Mouse (Mus musculus): Measurements from ENCODE around the gene Btbd2. TPM values are rescaled to one million over a fixed set of nuclear protein-coding genes. Genes with fewer than 3 reads are reported as not detected.
"Not testable (repeated sequence)": the region's sequence is repeated elsewhere in the genome, so short reads cannot be mapped to it uniquely, and the experiment has no call there.

Gene Btbd2
- total RNA-seq, 2 experiments from 2014 or later = 14.8 to 32.0 TPM

DNA sequence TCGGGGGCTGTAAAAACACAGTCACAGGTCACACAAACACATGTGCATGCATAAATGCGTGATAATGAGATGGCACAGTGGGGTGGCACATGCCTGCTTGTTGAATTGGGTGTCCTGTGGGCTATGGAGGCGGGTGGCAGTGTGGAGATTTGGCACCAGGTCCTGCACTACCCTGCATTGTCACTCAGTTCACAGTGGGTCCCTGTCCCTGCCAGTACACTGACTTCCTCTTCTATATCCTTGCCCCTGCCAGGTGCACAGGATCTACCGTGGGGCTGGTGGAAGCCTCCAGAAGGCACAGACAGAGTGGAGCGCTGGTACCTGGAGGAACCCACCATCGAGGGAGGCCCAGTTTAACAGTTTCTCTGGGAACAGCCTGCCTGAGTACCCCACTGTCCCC is 42.5 kb downstream of the Btbd2 start:
- ATAC-seq (replicated peaks; ENCODE audit: low FRiP score, low TSS enrichment, poor library complexity, severe bottlenecking) = no peak

- ATAC-seq (replicated peaks; ENCODE audit: low FRiP score, low TSS enrichment, poor library complexity, severe bottlenecking) = no peak
These were observed 43.0 kb downstream of the Btbd2 start for GRCm38 (mm10) chr10:80613821-80614220.

DNA sequence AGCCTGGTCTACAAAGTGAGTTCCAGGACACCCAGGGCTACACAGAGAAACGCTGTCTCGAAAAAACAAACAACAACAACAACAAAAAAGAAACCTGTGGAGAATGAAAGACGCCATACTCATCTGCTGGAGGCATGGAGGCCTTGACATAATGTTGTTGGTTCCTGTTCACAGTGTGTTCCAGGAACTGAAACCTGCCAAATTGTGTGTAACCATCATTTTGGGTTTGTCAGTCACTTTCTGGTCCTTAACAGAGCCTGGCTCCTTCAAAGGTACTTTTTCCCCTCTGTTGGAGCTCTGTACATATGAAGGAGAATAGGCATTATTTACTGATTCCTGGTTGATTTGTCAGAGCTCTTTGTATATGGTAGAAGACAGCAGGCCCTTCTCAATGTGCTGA is 45.0 kb downstream of the Btbd2 start:
- ATAC-seq (replicated peaks; ENCODE audit: low FRiP score, low TSS enrichment, poor library complexity, severe bottlenecking) = no peak

GRCm38 (mm10) chr10:80611024-80611423 is 45.8 kb downstream of the Btbd2 start:
- ATAC-seq (replicated peaks; ENCODE audit: low FRiP score, low TSS enrichment, poor library complexity, severe bottlenecking) = no peak

- ATAC-seq (replicated peaks; ENCODE audit: low FRiP score, low TSS enrichment, poor library complexity, severe bottlenecking) = no peak
These were observed 46.6 kb downstream of the Btbd2 start for GRCm38 (mm10) chr10:80610116-80610785.

GRCm38 (mm10) chr10:80609269-80609924 is 47.5 kb downstream of the Btbd2 start:
- no peak for ATAC-seq (replicated peaks; ENCODE audit: low FRiP score, low TSS enrichment, poor library complexity, severe bottlenecking)

DNA sequence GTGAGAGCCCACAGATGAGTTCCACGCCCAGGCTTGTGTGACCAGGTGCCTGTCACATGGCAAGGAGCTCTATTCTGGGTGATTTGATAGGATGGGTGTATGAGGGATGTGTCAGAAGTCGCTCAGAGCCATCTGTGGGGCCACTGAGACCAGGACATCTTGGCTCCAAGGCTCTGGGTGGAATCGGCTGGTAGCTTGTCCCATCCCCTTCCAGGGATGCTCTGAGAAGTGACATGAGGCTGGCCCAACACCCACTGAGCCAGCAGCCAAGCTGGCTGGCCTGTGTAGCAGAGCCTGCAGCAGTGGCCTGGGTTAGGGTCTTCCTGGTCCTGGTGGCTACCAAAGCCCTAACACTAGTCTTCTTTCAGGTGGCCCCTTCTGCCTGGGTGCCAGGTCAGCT is 48.4 kb downstream of the Btbd2 start:
- no peak for ATAC-seq (replicated peaks; ENCODE audit: low FRiP score, low TSS enrichment, poor library complexity, severe bottlenecking)

DNA sequence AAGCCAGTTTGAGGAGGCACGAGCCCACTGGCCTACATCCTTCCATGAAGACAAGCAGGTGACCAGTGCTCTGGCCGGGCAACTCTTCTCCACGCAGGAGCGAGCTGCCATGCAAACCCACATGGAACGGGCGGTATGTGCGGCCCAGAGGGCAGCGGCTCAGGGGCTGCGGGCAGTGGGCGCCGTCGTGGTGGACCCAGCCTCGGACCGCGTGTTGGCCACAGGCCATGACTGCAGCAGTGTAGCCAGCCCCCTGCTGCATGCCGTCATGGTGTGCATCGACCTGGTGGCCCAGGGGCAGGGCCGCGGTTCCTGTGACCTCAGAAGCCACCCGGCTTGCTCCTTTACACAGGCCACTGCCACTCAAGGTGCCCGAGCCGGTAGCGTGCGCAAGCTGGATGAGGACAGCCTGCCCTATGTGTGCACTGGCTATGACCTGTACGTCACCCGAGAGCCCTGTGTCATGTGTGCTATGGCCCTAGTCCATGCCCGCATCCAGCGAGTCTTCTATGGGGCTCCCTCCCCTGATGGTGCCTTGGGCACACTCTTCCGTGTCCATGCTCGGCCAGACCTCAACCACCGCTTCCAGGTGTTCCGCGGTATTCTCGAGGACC is 50.0 kb downstream of the Btbd2 start:
- no peak for ATAC-seq (replicated peaks; ENCODE audit: low FRiP score, low TSS enrichment, poor library complexity, severe bottlenecking)

DNA sequence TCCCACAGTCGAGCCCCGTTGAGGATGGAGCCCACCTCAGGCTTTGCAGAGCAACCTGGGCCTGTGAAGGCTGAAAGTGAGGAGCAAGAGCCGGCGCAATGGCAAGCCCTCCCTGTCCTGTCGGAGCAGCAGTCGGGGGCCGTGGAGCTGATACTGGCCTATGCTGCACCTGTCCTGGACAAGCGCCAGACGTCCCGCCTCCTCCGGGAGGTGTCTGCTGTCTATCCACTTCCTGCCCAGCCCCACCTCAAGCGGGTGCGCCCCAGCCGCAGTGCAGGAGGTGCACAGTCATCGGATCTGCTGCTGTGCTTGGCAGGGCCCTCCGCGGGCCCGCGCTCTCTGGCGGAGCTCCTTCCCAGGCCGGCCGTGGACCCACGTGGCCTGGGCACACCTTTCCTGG is 50.6 kb downstream of the Btbd2 start:
- ATAC-seq (replicated peaks; ENCODE audit: low FRiP score, low TSS enrichment, poor library complexity, severe bottlenecking) = no peak

GRCm38 (mm10) chr10:80605721-80606120 is 51.1 kb downstream of the Btbd2 start, which contains the start of gene Gm49322:
TSS of gene Gm49322 (plus strand) at chr10:80606021.
- not testable (repeated sequence) for ATAC-seq (replicated peaks; ENCODE audit: low FRiP score, low TSS enrichment, poor library complexity, severe bottlenecking)

DNA sequence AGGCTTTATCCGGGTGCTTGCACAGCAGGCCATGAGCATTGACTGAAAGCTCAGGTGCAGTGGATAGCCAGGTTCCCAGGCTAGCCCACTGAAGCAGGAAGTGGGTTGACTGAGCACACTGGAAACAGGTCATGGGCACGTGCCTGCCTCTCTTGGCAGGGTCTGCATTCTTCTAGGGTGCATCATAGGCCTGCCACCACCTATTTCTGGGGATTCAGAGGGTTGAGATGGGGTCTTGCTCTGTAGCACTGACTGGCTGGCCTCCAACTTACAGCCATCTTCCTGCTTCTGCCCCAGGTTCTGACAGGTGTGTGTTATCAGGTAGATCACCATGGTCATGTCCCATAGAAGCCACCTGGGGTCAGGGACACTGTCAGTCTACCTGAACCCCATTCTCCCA is 51.9 kb downstream of the Btbd2 start:
- no peak for ATAC-seq (replicated peaks; ENCODE audit: low FRiP score, low TSS enrichment, poor library complexity, severe bottlenecking)

DNA sequence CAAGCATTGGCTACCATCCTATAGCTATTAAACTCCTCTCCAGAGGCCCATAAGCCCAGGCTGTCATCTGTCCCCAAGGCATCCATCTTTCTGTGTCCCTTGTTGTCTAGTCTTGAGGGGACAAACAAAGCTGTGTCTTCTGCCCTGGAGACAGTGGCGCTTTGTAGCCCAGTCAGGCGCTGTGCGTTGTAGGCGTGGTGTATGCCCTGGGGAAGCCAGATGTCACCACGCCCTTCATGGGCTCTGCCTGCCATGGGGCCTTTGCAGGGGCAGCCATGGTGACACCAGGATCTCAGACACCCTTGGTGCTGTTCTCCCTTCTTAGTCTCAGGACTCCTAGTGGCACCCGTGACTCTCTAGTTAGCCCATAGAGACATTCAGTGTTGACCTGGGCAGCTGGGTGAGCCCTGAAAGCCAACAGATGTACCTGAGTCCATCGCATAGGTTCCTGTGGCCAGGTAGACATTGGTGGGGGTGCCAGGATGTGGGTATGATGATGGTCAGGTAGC is 52.8 kb downstream of the Btbd2 start:
- ATAC-seq (replicated peaks; ENCODE audit: low FRiP score, low TSS enrichment, poor library complexity, severe bottlenecking) = peak; percentile 61

- no peak for ATAC-seq (replicated peaks; ENCODE audit: low FRiP score, low TSS enrichment, poor library complexity, severe bottlenecking)
These were observed 53.5 kb downstream of the Btbd2 start for GRCm38 (mm10) chr10:80603364-80603763.

DNA sequence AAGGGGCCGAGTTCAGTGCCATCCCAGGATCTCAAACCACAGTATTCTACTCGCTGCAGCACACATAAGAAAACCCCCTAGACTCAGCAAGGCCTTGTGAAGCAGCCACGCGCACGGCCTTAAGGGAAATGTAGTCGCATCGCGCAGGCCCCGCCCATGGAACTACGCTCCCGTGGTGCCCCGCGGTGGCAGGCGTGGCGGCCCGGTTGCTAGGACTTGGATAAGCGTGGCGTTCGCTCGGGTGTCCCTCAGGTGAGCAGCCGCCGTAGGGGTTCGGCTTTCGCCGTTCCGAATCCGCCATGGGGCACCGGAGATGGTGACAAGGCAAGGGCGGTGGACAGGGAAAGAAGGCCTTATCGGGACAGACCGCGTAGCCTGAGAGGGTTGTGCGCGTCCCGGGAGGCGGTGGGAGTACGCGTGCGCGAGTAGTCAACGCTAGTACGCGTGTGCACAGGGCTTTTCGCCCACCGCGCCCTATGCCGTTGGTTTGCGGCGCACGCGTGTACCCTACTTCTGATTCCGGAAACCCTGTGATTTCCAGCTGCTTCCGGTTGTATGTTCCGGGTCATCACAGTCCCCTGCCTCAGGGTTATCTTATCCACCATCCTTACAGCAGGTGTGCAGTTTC is 54.1 kb downstream of the Btbd2 start, which contains the start of the genes Scamp4 and Adat3:
Scamp4 (plus strand) TSS at position 175 of the 628 bp plus-strand sequence.
Adat3 (plus strand) TSS at position 183 of the 628 bp plus-strand sequence.
- peak; percentile 89 for ATAC-seq (replicated peaks; ENCODE audit: low FRiP score, low TSS enrichment, poor library complexity, severe bottlenecking)

GRCm38 (mm10) chr10:80596318-80596717 is 60.6 kb downstream of the Btbd2 start:
- no peak for ATAC-seq (replicated peaks; ENCODE audit: low FRiP score, low TSS enrichment, poor library complexity, severe bottlenecking)

Other genes starting within 250 kb of the Btbd2 start
- gene Tcf3, start 223.4 kb downstream of the Btbd2 start, total RNA-seq (2014; fragmentation: Nextera tagmentation) = 154 and 175 TPM in 2 replicates
- gene Tcf3, start 223.4 kb downstream of the Btbd2 start, total RNA-seq (2017) = 57.9 and 99.8 TPM in 2 replicates
- not detected in 2 replicates for gene Onecut3, start 162.2 kb downstream of the Btbd2 start, total RNA-seq (2014; fragmentation: Nextera tagmentation)
- not detected in 2 replicates for gene Onecut3, start 162.2 kb downstream of the Btbd2 start, total RNA-seq (2017)
- not detected in 2 replicates for gene Atp8b3, start 117.9 kb downstream of the Btbd2 start, total RNA-seq (2014; fragmentation: Nextera tagmentation)
- gene Atp8b3, start 117.9 kb downstream of the Btbd2 start, total RNA-seq (2017) = not detected in 2 replicates
- gene Rexo1, start 95.5 kb downstream of the Btbd2 start, total RNA-seq (2014; fragmentation: Nextera tagmentation) = 52.1 and 57.1 TPM in 2 replicates
- gene Rexo1, start 95.5 kb downstream of the Btbd2 start, total RNA-seq (2017) = 9.8 and 15.3 TPM in 2 replicates
- 21.0 and 24.9 TPM in 2 replicates for gene Klf16, start 79.8 kb downstream of the Btbd2 start, total RNA-seq (2014; fragmentation: Nextera tagmentation)
- gene Klf16, start 79.8 kb downstream of the Btbd2 start, total RNA-seq (2017) = 7.2 and 14.6 TPM in 2 replicates
- gene Abhd17a, start 66.7 kb downstream of the Btbd2 start, total RNA-seq (2014; fragmentation: Nextera tagmentation) = 55.0 and 63.1 TPM in 2 replicates
- 13.7 and 19.4 TPM in 2 replicates for gene Abhd17a, start 66.7 kb downstream of the Btbd2 start, total RNA-seq (2017)
- 56.1 and 71.8 TPM in 2 replicates for gene Scamp4, start 54.2 kb downstream of the Btbd2 start, total RNA-seq (2014; fragmentation: Nextera tagmentation)
- 12.7 and 23.3 TPM in 2 replicates for gene Scamp4, start 54.2 kb downstream of the Btbd2 start, total RNA-seq (2017)
- 2.7 and 9.1 TPM in 2 replicates for gene Adat3, start 54.2 kb downstream of the Btbd2 start, total RNA-seq (2014; fragmentation: Nextera tagmentation)
- gene Adat3, start 54.2 kb downstream of the Btbd2 start, total RNA-seq (2017) = 11.0 TPM in 1 of 2 replicates, not detected in the other
- gene Gm49322, start 51.0 kb downstream of the Btbd2 start, total RNA-seq (2014; fragmentation: Nextera tagmentation) = 0.68 and 1.6 TPM in 2 replicates
- 0.08 and 0.42 TPM in 2 replicates for gene Gm49322, start 51.0 kb downstream of the Btbd2 start, total RNA-seq (2017)
- gene Csnk1g2, start 34.2 kb downstream of the Btbd2 start, total RNA-seq (2014; fragmentation: Nextera tagmentation) = 70.2 and 93.3 TPM in 2 replicates
- gene Csnk1g2, start 34.2 kb downstream of the Btbd2 start, total RNA-seq (2017) = 117 and 120 TPM in 2 replicates
- 149 and 158 TPM in 2 replicates for gene Mknk2, start 21.0 kb upstream of the Btbd2 start, total RNA-seq (2014; fragmentation: Nextera tagmentation)
- gene Mknk2, start 21.0 kb upstream of the Btbd2 start, total RNA-seq (2017) = 78.4 and 117 TPM in 2 replicates
- 22.8 and 29.1 TPM in 2 replicates for gene Mob3a, start 44.9 kb upstream of the Btbd2 start, total RNA-seq (2014; fragmentation: Nextera tagmentation)
- gene Mob3a, start 44.9 kb upstream of the Btbd2 start, total RNA-seq (2017) = 30.5 and 38.6 TPM in 2 replicates
- 22.8 and 26.4 TPM in 2 replicates for gene Izumo4, start 45.1 kb upstream of the Btbd2 start, total RNA-seq (2014; fragmentation: Nextera tagmentation)
- gene Izumo4, start 45.1 kb upstream of the Btbd2 start, total RNA-seq (2017) = 3.0 and 4.5 TPM in 2 replicates
- gene Ap3d1, start 85.2 kb upstream of the Btbd2 start, total RNA-seq (2014; fragmentation: Nextera tagmentation) = 54.1 and 79.5 TPM in 2 replicates
- gene Ap3d1, start 85.2 kb upstream of the Btbd2 start, total RNA-seq (2017) = 36.6 and 37.8 TPM in 2 replicates
- gene Dot1l, start 98.1 kb upstream of the Btbd2 start, total RNA-seq (2014; fragmentation: Nextera tagmentation) = 67.0 and 83.2 TPM in 2 replicates
- gene Dot1l, start 98.1 kb upstream of the Btbd2 start, total RNA-seq (2017) = 9.9 and 14.0 TPM in 2 replicates
- 97.7 and 118 TPM in 2 replicates for gene Sf3a2, start 141.1 kb upstream of the Btbd2 start, total RNA-seq (2014; fragmentation: Nextera tagmentation)
- gene Sf3a2, start 141.1 kb upstream of the Btbd2 start, total RNA-seq (2017) = 24.1 and 27.1 TPM in 2 replicates
- 114 and 155 TPM in 2 replicates for gene Plekhj1, start 141.6 kb upstream of the Btbd2 start, total RNA-seq (2014; fragmentation: Nextera tagmentation)
- 41.1 and 51.5 TPM in 2 replicates for gene Plekhj1, start 141.6 kb upstream of the Btbd2 start, total RNA-seq (2017)
- 0.59 TPM in 1 of 2 replicates, not detected in the other for gene Amh, start 148.2 kb upstream of the Btbd2 start, total RNA-seq (2014; fragmentation: Nextera tagmentation)
- not detected in 2 replicates for gene Amh, start 148.2 kb upstream of the Btbd2 start, total RNA-seq (2017)
- not detected in 2 replicates for gene Jsrp1, start 156.4 kb upstream of the Btbd2 start, total RNA-seq (2014; fragmentation: Nextera tagmentation)
- gene Jsrp1, start 156.4 kb upstream of the Btbd2 start, total RNA-seq (2017) = not detected in 2 replicates
- 1,436 and 1,526 TPM in 2 replicates for gene Oaz1, start 169.6 kb upstream of the Btbd2 start, total RNA-seq (2014; fragmentation: Nextera tagmentation)
- 220 and 353 TPM in 2 replicates for gene Oaz1, start 169.6 kb upstream of the Btbd2 start, total RNA-seq (2017)
- gene Lingo3, start 187.0 kb upstream of the Btbd2 start, total RNA-seq (2014; fragmentation: Nextera tagmentation) = 1.6 TPM in 1 of 2 replicates, not detected in the other
- not detected in 2 replicates for gene Lingo3, start 187.0 kb upstream of the Btbd2 start, total RNA-seq (2017)
- 291 and 326 TPM in 2 replicates for gene Lsm7, start 198.1 kb upstream of the Btbd2 start, total RNA-seq (2014; fragmentation: Nextera tagmentation)
- gene Lsm7, start 198.1 kb upstream of the Btbd2 start, total RNA-seq (2017) = 401 and 445 TPM in 2 replicates
- 116 and 117 TPM in 2 replicates for gene Sppl2b, start 198.2 kb upstream of the Btbd2 start, total RNA-seq (2014; fragmentation: Nextera tagmentation)
- 45.6 and 65.4 TPM in 2 replicates for gene Sppl2b, start 198.2 kb upstream of the Btbd2 start, total RNA-seq (2017)
- gene Tmprss9, start 214.8 kb upstream of the Btbd2 start, total RNA-seq (2014; fragmentation: Nextera tagmentation) = 0.22 TPM in 1 of 2 replicates, not detected in the other
- gene Tmprss9, start 214.8 kb upstream of the Btbd2 start, total RNA-seq (2017) = not detected in 2 replicates
- 206 and 233 TPM in 2 replicates for gene Timm13, start 243.9 kb upstream of the Btbd2 start, total RNA-seq (2014; fragmentation: Nextera tagmentation)
- 27.7 and 49.2 TPM in 2 replicates for gene Timm13, start 243.9 kb upstream of the Btbd2 start, total RNA-seq (2017)